Comparison of ENCODE assay signal across 17 mouse cellular contexts in genomic region chr2:24684796-24685195, GRCm38 (mm10).
DNase-seq lines count a peak whose midpoint lies in the region; ATAC-seq and TF ChIP-seq lines count a peak whose summit lies in the region.
"Had no signal": no experiment of that assay in that cellular context is flagged by ENCODE, and none has a peak within 500 bp of the region (broad histone marks: within the 10 kb centered on the region; RNA-seq: fewer than 3 reads in every experiment).

No protein-coding gene starts in this region.

- no peak for TF ChIP-seq CTCF in layer of hippocampus, adult 2 months (conservative IDR thresholded peaks at IDR 0.05)

- no peaks in the 10 kb centered on the region for H3K36me3 ChIP-seq in forebrain, embryonic 11.5 days (ENCODE audit: control insufficient read depth, insufficient read depth, low read length)
- H3K36me3 ChIP-seq in forebrain, embryonic 10.5 days (replicated peaks) = no peaks in the 10 kb centered on the region
- H3K36me3 ChIP-seq: embryonic facial prominence, embryonic 10.5 days; embryonic facial prominence, embryonic 12.5 days had no signal

- WGBS in forebrain, embryonic 11.5 days = 93% methylated on average over 4 of the region's 4 CpGs
- 97% methylated on average over 4 of the region's 4 CpGs for WGBS in forebrain, embryonic 10.5 days

- no peaks in the 10 kb centered on the region for H3K9me3 ChIP-seq in forebrain, embryonic 11.5 days (ENCODE audit: control insufficient read depth, low read length)
- no peaks in the 10 kb centered on the region for H3K9me3 ChIP-seq in forebrain, embryonic 10.5 days
- H3K9me3 ChIP-seq: embryonic facial prominence, embryonic 10.5 days; embryonic facial prominence, embryonic 12.5 days; forebrain, embryonic 13.5 days had no signal

- no peak overlapping the region for H3K4me2 ChIP-seq in forebrain, embryonic 11.5 days (ENCODE audit: low read depth, low read length, severe bottlenecking)
- H3K4me2 ChIP-seq: embryonic facial prominence, embryonic 12.5 days; forebrain, embryonic 13.5 days had no signal

- ATAC-seq in forebrain, embryonic 11.5 days (replicated peaks; ENCODE audit: low FRiP score) = no peak
- ATAC-seq: forebrain, embryonic 13.5 days; forebrain, postnatal 0 days had no signal

- no peak overlapping the region for H3K9ac ChIP-seq in forebrain, embryonic 11.5 days (ENCODE audit: low read length)
- H3K9ac ChIP-seq: embryonic facial prominence, embryonic 12.5 days; forebrain, embryonic 13.5 days; forebrain, postnatal 0 days had no signal

- H3K4me1 ChIP-seq in forebrain, embryonic 11.5 days (replicated peaks; ENCODE audit: control insufficient read depth, insufficient read depth, low read length) = no peaks in the 10 kb centered on the region
- no peaks in the 10 kb centered on the region for H3K4me1 ChIP-seq in forebrain, embryonic 10.5 days
- H3K4me1 ChIP-seq: embryonic facial prominence, embryonic 10.5 days; embryonic facial prominence, embryonic 12.5 days; forebrain, embryonic 13.5 days had no signal

- intact Hi-C loops in left cerebral cortex, postnatal 36 days (cut with DNase I) = no loop called here

- DNase-seq in forebrain, embryonic 11.5 days (ENCODE audit: low spot score) = peak; percentile 38
- DNase-seq in forebrain, embryonic 10.5 days (ENCODE audit: extremely low spot score, low spot score) = no peak
- DNase-seq in heart, adult 11 months = peak; percentile 72
- no peak for DNase-seq in heart, adult 9 months (ENCODE audit: low spot score in 2 of 2)
- peak in 1 of 2 experiments; percentile 31 for DNase-seq in layer of hippocampus, adult 2 months (ENCODE audit: low spot score in 2 of 2)
- DNase-seq in layer of hippocampus, adult 9-10 months (ENCODE audit: low spot score) = no peak
- peak; percentile 42 for DNase-seq in brain, adult 2 months (ENCODE audit: low read depth, low spot score)
- DNase-seq in left cerebral cortex, postnatal 36 days (ENCODE audit: low spot score in 2 of 2) = no peak
- DNase-seq: adrenal gland, adult 2 months; adrenal gland, postnatal 10 days; adrenal gland, postnatal 25 days; cerebellum, adult 11-12 months; cerebellum, adult 9-11 months; forebrain, postnatal 0 days had no signal

- no peaks in the 10 kb centered on the region for H3K27me3 ChIP-seq in forebrain, embryonic 11.5 days (ENCODE audit: control insufficient read depth, insufficient read depth, low read length)
- peaks cover 12% of the 10 kb centered on the region for H3K27me3 ChIP-seq in forebrain, embryonic 10.5 days (ENCODE audit: poor library complexity, severe bottlenecking)
- H3K27me3 ChIP-seq: embryonic facial prominence, embryonic 12.5 days had no signal

- H3K4me3 ChIP-seq in forebrain, embryonic 11.5 days (ENCODE audit: low read depth, low read length) = no peak overlapping the region
- no peak overlapping the region for H3K4me3 ChIP-seq in forebrain, embryonic 10.5 days
- no peak overlapping the region for H3K4me3 ChIP-seq in layer of hippocampus, adult 2 months
- H3K4me3 ChIP-seq: embryonic facial prominence, embryonic 10.5 days; embryonic facial prominence, embryonic 12.5 days; forebrain, embryonic 13.5 days had no signal

- no peak overlapping the region for H3K27ac ChIP-seq in forebrain, embryonic 11.5 days (ENCODE audit: low read depth, low read length)
- H3K27ac ChIP-seq in forebrain, embryonic 10.5 days = no peak overlapping the region
- peak overlapping the region; percentile 78 for H3K27ac ChIP-seq in layer of hippocampus, adult 2 months
- H3K27ac ChIP-seq: embryonic facial prominence, embryonic 10.5 days; embryonic facial prominence, embryonic 12.5 days; forebrain, embryonic 13.5 days had no signal

Comparison
In these comparisons a context has a peak if more than half of its experiments do, and no peak if none do; other contexts are left out.
1. DNase-seq: peak in forebrain, embryonic 11.5 days (single experiment), heart, adult 11 months (single experiment) and brain, adult 2 months (single experiment); none in forebrain, embryonic 10.5 days (single experiment), heart, adult 9 months (0 of 2), layer of hippocampus, adult 9-10 months (single experiment) and left cerebral cortex, postnatal 36 days (0 of 2).